ENCODE assay signal across 7 mouse cellular contexts in the genomic region with DNA sequence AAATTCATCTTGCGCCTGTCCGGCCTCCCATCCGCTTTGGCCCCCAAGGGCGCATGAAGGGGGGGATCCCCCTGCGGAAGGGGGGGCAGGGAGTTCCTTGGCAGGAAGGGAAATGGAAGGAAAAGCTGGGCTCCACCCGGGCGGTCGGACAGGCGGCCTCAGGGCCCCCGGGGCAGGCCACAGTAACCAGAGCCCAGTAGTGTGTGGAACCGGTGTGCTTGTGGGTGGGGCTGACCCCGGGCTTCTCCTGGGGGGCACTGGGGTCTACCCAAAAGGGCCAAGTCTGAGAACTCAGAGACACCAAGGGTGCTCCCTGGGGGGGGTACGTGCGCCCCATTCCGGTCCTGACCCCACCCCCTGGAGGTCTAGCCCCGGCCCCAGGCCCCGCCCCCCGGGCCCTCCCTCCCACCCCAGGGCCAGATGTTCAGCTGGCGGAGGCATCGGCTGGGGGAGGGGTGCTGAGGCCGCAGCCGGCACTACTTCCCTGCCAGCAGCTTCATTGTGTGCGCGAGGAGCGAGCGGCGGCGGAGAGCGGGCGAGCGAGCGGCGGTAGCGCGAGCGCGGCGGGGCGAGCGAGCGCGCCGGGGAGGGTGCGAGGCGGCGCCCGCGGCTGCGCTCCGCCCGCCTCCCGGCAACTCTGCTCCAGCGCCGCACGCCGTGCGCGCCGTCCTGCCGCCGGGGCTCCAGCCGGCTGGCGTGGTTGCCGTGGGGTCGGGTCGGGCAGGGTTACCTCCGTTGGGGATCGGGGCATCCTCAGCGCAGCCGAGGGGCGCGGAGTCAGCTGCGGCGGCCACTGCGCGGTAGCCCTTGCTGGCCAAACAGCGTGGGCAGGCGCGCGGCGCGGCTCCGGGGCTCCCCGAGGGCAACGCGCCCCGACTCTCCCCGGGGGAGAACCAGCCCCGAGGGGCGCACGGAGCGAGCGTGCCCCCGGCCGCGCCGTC. TPM values are rescaled to one million over a fixed set of nuclear protein-coding genes. Genes with fewer than 3 reads are reported as not detected.
DNase-seq lines count a peak whose midpoint lies in the region; ATAC-seq and TF ChIP-seq lines count a peak whose summit lies in the region.

No protein-coding gene starts in this region.

- no peak for TF ChIP-seq CTCF in Patski (IDR thresholded peaks at IDR 0.05)
- TF ChIP-seq CTCF in cerebellum, adult 2 months (IDR thresholded peaks at IDR 0.05; ENCODE audit: borderline replicate concordance, insufficient read depth, low read depth, low read length) = no peak

- CTCF ChIA-PET in Patski (lab: Charles Lee) = interaction anchor here (0.7 to 4.1 kb wide), 9 partner anchors 13 to 77 kb away, joined by 3 to 18 read pairs (median 4); a partner anchor contains a TSS

- intact Hi-C loops in left cerebral cortex, postnatal 25 days (cut with DNase I) = loop anchor here (1.0 to 2.0 kb wide), 2 partner anchors 73 to 151 kb away; a partner anchor contains a TSS

- H3K27me3 ChIP-seq in Patski = no peaks in the 10 kb centered on the region
- no peaks in the 10 kb centered on the region for H3K27me3 ChIP-seq in cerebellum, adult 2 months (ENCODE audit: control insufficient read depth, insufficient read depth, low read length)
- H3K27me3 ChIP-seq in hindbrain, embryonic 14.5 days (ENCODE audit: control insufficient read depth, insufficient read depth, low read length) = no peaks in the 10 kb centered on the region

- no peaks in the 10 kb centered on the region for H3K9me3 ChIP-seq in hindbrain, embryonic 14.5 days (ENCODE audit: control insufficient read depth, low read length)

- H3K4me1 ChIP-seq in cerebellum, adult 2 months (ENCODE audit: control insufficient read depth, insufficient read depth, low read length) = peaks cover 29% of the 10 kb centered on the region
- peaks cover 51% of the 10 kb centered on the region for H3K4me1 ChIP-seq in hindbrain, embryonic 14.5 days (replicated peaks; ENCODE audit: control insufficient read depth, insufficient read depth, low read length)

- no peak for DNase-seq in Patski (ENCODE audit: low read depth, low spot score)
- DNase-seq in cerebellum, adult 2 months = peak; percentile 38 to 46
- DNase-seq in gastrocnemius, adult 18-20 months (ENCODE audit: low spot score) = peak; percentile 72
- peak; percentile 83 for DNase-seq in hindbrain, embryonic 14.5 days (ENCODE audit: low spot score)
- DNase-seq in left cerebral cortex, postnatal 25 days (ENCODE audit: low spot score in 2 of 2) = peak; percentile 72 to 73
- DNase-seq in right cerebral cortex, postnatal 25 days = peak; percentile 78

- WGBS in cerebellum, adult 2 months = 1% methylated on average over 91 of the region's 97 CpGs
- WGBS in hindbrain, embryonic 14.5 days = 1% methylated on average over 75 of the region's 97 CpGs

- H3K4me3 ChIP-seq in cerebellum, adult 2 months (replicated peaks; ENCODE audit: insufficient read depth, low read depth, low read length) = peak overlapping the region; percentile 41
- H3K4me3 ChIP-seq in hindbrain, embryonic 14.5 days (replicated peaks; ENCODE audit: low read length) = peak overlapping the region; percentile 88

- H3K36me3 ChIP-seq in hindbrain, embryonic 14.5 days (replicated peaks; ENCODE audit: control insufficient read depth, insufficient read depth) = peaks cover 25% of the 10 kb centered on the region

- no peak overlapping the region for H3K27ac ChIP-seq in cerebellum, adult 2 months (ENCODE audit: insufficient read depth, low read length)
- peak overlapping the region; percentile 95 for H3K27ac ChIP-seq in hindbrain, embryonic 14.5 days

- peak overlapping the region; percentile 66 for H3K4me2 ChIP-seq in hindbrain, embryonic 14.5 days (replicated peaks)

- POLR2A ChIA-PET in Patski (lab: Charles Lee) = interaction anchor here (0.5 to 1.4 kb wide), 3 partner anchors 9 to 203 kb away, joined by 3 to 5 read pairs (median 5); no protein-coding TSS in a partner anchor

- TF ChIP-seq POLR2A in cerebellum, adult 2 months (IDR thresholded peaks at IDR 0.05; ENCODE audit: borderline replicate concordance, insufficient read depth, low read length) = no peak

- peak; percentile 58 for ATAC-seq in Patski
- peak; percentile 64 for ATAC-seq in hindbrain, embryonic 14.5 days (ENCODE audit: low FRiP score)
- ATAC-seq in megakaryocyte progenitor cell, adult 5-6 weeks (replicated peaks; ENCODE audit: poor library complexity) = peak; percentile 51

- in situ Hi-C loops in Patski (cut with MboI; ENCODE audit: low pct_unique_long_range_greater_than_20kb) = loop anchor here (5.0 kb wide), 1 partner anchor 79 kb away; no protein-coding TSS in a partner anchor

- H3K9ac ChIP-seq in hindbrain, embryonic 14.5 days = peak overlapping the region; percentile 80

RNA-seq across cellular contexts. Expression of a gene that starts 0.9 kb away (rescaled TPM):
- polyA plus RNA-seq in Patski (2021) = 7.6 TPM
- 8.7 and 9.2 TPM in 2 replicates for polyA plus RNA-seq in cerebellum, adult 2 months (2012; rRNA removed)
- 1 to 10 TPM; 2.2 to 2.7 TPM for total RNA-seq in gastrocnemius, adult 18-20 months (2021)
- polyA plus RNA-seq in hindbrain, embryonic 14.5 days (2014; fragmentation: Nextera tagmentation; extraction: Ambion mirVana) = 12.0 and 13.4 TPM in 2 replicates
- 10 to 100 TPM; 13.8 to 15.3 TPM for total RNA-seq in left cerebral cortex, postnatal 25 days (2021)
- 0.99 and 1.2 TPM in 2 replicates for total RNA-seq in megakaryocyte progenitor cell, adult 5-6 weeks (2015)
- total RNA-seq in megakaryocyte progenitor cell, adult 5-6 weeks (2017) = 1.2 and 2.7 TPM in 2 replicates

RNA-seq across cellular contexts. Expression of a gene that starts 27.1 kb away (rescaled TPM):
- polyA plus RNA-seq in Patski (2021) = 60.8 TPM
- polyA plus RNA-seq in cerebellum, adult 2 months (2012; rRNA removed) = 44.8 and 46.2 TPM in 2 replicates
- total RNA-seq in gastrocnemius, adult 18-20 months (2021) = 10 to 100 TPM; 11.6 to 12.2 TPM
- polyA plus RNA-seq in hindbrain, embryonic 14.5 days (2014; fragmentation: Nextera tagmentation; extraction: Ambion mirVana) = 67.6 and 69.1 TPM in 2 replicates
- 10 to 100 TPM; 31.3 to 36.6 TPM for total RNA-seq in left cerebral cortex, postnatal 25 days (2021)
- total RNA-seq in megakaryocyte progenitor cell, adult 5-6 weeks (2015) = 49.8 and 57.5 TPM in 2 replicates
- total RNA-seq in megakaryocyte progenitor cell, adult 5-6 weeks (2017) = 47.1 and 51.8 TPM in 2 replicates

RNA-seq across cellular contexts. Expression of a gene that starts 50.6 kb away (rescaled TPM):
- polyA plus RNA-seq in Patski (2021) = 1,740 TPM
- polyA plus RNA-seq in cerebellum, adult 2 months (2012; rRNA removed) = 1,171 and 1,228 TPM in 2 replicates
- total RNA-seq in gastrocnemius, adult 18-20 months (2021) = 100 to 1,000 TPM in 1 of 2 experiments, 10 to 100 TPM in 1; 72.3 to 102 TPM
- 1,225 and 1,275 TPM in 2 replicates for polyA plus RNA-seq in hindbrain, embryonic 14.5 days (2014; fragmentation: Nextera tagmentation; extraction: Ambion mirVana)
- total RNA-seq in left cerebral cortex, postnatal 25 days (2021) = 1,000 to 10,000 TPM; 1,203 to 1,264 TPM
- total RNA-seq in megakaryocyte progenitor cell, adult 5-6 weeks (2015) = 599 and 622 TPM in 2 replicates
- total RNA-seq in megakaryocyte progenitor cell, adult 5-6 weeks (2017) = 549 and 714 TPM in 2 replicates

Comparison
In these comparisons a context has a peak if more than half of its experiments do, and no peak if none do; other contexts are left out.
1. RNA of a gene that starts 50.6 kb away (total RNA-seq): 1,203 to 1,264 TPM in left cerebral cortex, postnatal 25 days and 549 to 714 TPM in megakaryocyte progenitor cell, adult 5-6 weeks; 72.3 to 102 TPM in gastrocnemius, adult 18-20 months; every median in the first group is over 4 times any median in the second.
2. Peak in every context shown above with its lines, with median percentiles within 50 percentile points of each other: ATAC-seq.